Mouse (Mus musculus): ENCODE results near the gene Asz1.

Asz1 gene

DNA sequence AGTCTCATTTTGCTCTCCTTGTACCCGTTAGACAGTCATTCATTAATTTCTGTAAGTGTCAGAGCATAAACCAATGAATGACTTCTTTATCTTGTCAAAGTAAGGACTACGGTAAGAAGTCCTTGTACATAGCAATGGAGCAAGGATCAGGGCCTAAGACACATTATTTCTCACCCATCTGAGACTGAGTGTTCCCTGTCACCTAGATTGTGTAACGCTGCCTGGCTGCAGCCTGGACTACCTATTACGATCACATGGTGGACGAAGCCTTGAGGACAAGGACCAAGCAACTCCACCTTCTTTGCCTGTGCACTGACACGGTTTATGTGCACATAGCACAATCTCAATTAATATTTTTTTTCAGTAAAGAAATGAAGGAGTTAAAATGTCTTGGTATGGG is 106.8 kb downstream of the Asz1 start:
- no peak for DNase-seq

All from right cerebral cortex, postnatal 4 days (tissue).